Mouse (Mus musculus): Measurements from ENCODE around the gene Qk. TPM values are rescaled to one million over a fixed set of nuclear protein-coding genes. Genes with fewer than 3 reads are reported as not detected.

Qk gene
- total and polyA plus RNA-seq, 3 experiments, result 58.4 to 1,938 (median 128) TPM

DNA sequence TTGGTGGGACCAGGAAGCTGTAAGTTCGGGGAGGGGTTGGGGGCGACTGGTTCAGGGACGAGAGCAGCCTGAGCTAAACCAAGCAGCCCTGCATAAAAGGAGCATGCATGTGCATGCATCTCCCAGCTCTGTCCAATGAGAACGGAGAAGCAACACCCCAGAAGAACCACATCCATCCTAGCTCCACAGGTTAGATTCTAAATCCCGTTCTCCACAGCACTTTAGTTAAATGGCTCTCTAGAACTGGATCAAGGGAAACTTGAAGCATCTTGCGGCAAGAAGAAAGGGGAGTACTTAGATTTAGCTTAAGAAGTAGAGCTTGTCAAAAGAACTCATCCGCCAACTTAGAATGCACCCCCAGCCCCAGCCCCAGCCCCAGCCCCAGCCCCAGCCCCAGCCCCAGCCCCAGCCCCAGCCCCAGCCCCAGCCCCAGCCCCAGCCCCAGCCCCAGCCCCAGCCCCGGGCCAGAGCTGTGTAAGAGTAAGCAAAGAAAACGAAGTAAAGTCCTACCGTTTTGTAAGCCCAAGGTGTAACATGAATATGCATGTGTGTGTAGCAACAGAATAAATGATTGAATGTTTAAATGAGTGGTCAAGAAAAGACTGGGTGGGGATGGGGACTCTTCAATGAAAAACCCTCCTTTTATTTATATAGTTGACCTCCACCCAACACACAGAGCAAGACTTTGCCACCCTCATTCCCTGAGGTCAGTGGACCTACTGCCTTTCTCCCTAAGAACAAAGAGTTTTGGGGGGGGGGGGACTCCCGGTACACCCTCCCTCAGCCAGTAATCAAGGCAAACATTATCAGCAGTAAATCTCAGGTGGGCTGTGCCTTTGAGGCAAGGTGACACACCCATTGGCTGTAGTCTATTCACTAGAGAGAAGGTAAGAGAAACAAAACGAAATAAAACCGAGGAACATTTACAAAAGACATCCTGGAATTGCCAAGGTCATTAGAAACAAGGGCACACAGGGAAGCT lies 46.1 kb upstream of the Qk start:
- Histone ChIP-seq H3K36me3 (ENCODE audit: control insufficient read depth in 1 of 2, insufficient read depth in 2 of 2, low read length in 2 of 2) (no peaks in the 10 kb centered on the region), H3K27ac (ENCODE audit: control insufficient read depth, low read depth, low read length) (no peak overlapping the region), H3K79me2 (ENCODE audit: control insufficient read depth, insufficient read depth, low read length, poor library complexity) (no peaks in the 10 kb centered on the region; the same call in 1 of the 2 replicates), H3K9me3 (replicated peaks; ENCODE audit: insufficient read depth, low read length) (no peaks in the 10 kb centered on the region), H3K4me3 (ENCODE audit: control insufficient read depth in 1 of 2, insufficient read depth in 1 of 2, low read depth in 2 of 2, low read length in 2 of 2) (no peak overlapping the region), H3K27me3 (ENCODE audit: control insufficient read depth in 1 of 2, insufficient read depth in 2 of 2, low read length in 2 of 2) (no peaks in the 10 kb centered on the region), H3K9ac (ENCODE audit: control insufficient read depth, low read depth, low read length, poor library complexity, severe bottlenecking) (no peak overlapping the region), H3K4me1 (ENCODE audit: control insufficient read depth in 1 of 2, insufficient read depth in 2 of 2, low read length in 2 of 2) (no peaks in the 10 kb centered on the region)
- TF ChIP-seq SMC3 (IDR thresholded peaks at IDR 0.05; ENCODE audit: low read depth, low read length) (no peak), ZKSCAN1 (IDR thresholded peaks at IDR 0.05; ENCODE audit: low read depth, low read length) (no peak), USF1 (IDR thresholded peaks at IDR 0.05; ENCODE audit: low read depth, low read length) (no peak), ZNF384 (IDR thresholded peaks at IDR 0.05; ENCODE audit: low read depth, low read length) (no peak), MAX (IDR thresholded peaks at IDR 0.05; ENCODE audit: low read length) (no peak), MXI1 (IDR thresholded peaks at IDR 0.05; ENCODE audit: low read depth, low read length) (no peak), RCOR1 (IDR thresholded peaks at IDR 0.05; ENCODE audit: low read depth, low read length) (no peak), GABPA (IDR thresholded peaks at IDR 0.05; ENCODE audit: low read depth, low read length) (no peak), SIN3A (IDR thresholded peaks at IDR 0.05; ENCODE audit: low read length) (no peak), CTCF (IDR thresholded peaks at IDR 0.05 in 2 of 3, conservative IDR thresholded peaks at IDR 0.05 in 1 of 3; ENCODE audit: control insufficient read depth in 1 of 3, insufficient read depth in 1 of 3, low read depth in 2 of 3, low read length in 3 of 3, poor library complexity in 1 of 3, severe bottlenecking in 1 of 3) (no peak), EP300 (IDR thresholded peaks at IDR 0.05; ENCODE audit: low read depth in 1 of 2, low read length in 2 of 2) (no peak), ZC3H11A (IDR thresholded peaks at IDR 0.05; ENCODE audit: low read depth, low read length) (no peak), ZMIZ1 (IDR thresholded peaks at IDR 0.05; ENCODE audit: low read depth, low read length) (no peak), MAZ (IDR thresholded peaks at IDR 0.05; ENCODE audit: low read depth, low read length) (no peak), RAD21 (IDR thresholded peaks at IDR 0.05; ENCODE audit: low read depth, low read length) (no peak), E2F4 (IDR thresholded peaks at IDR 0.05; ENCODE audit: borderline replicate concordance, low read depth, low read length) (no peak), CHD1 (IDR thresholded peaks at IDR 0.05; ENCODE audit: low read depth, low read length) (no peak), KAT2A (conservative IDR thresholded peaks at IDR 0.05; ENCODE audit: low read depth, low read length) (no peak), MAFK (IDR thresholded peaks at IDR 0.05; ENCODE audit: borderline replicate concordance, low read depth, low read length) (no peak), HCFC1 (IDR thresholded peaks at IDR 0.05; ENCODE audit: low read depth, low read length) (no peak)
- DNase-seq (ENCODE audit: low read depth, low spot score), result no peak

Measured in MEL (cell line).